Mouse (Mus musculus): ENCODE measurements at regions not wholly inside any gene's neighbourhood (a gene's known extent, or its start where the extent isn't known, plus 50 kb on each side); places are given as distances from the start of the nearest gene placed in this dataset.

- DNase-seq (ENCODE audit: low spot score) (no peak), ATAC-seq (ENCODE audit: low FRiP score) (no peak)
- Histone ChIP-seq H3K4me1 (replicated peaks; ENCODE audit: control insufficient read depth, insufficient read depth, low read length) (no peaks in the 10 kb centered on the region), H3K27ac (ENCODE audit: low read depth, low read length) (no peak overlapping the region), H3K36me3 (ENCODE audit: control insufficient read depth, insufficient read depth, low read length) (no peaks in the 10 kb centered on the region), H3K9me3 (ENCODE audit: control insufficient read depth, low read length) (no peaks in the 10 kb centered on the region), H3K27me3 (ENCODE audit: control insufficient read depth, insufficient read depth, low read length) (no peaks in the 10 kb centered on the region), H3K4me3 (ENCODE audit: low read depth, low read length) (no peak overlapping the region), H3K9ac (ENCODE audit: low read depth, low read length) (no peak overlapping the region), H3K4me2 (replicated peaks; ENCODE audit: low read depth, low read length) (no peak overlapping the region)
- 59% methylated on average over 6 of the region's 6 CpGs for WGBS
These were observed 52.2 kb upstream of the Lclat1 start for GRCm38 (mm10) chr17:73055611-73056010.

DNA sequence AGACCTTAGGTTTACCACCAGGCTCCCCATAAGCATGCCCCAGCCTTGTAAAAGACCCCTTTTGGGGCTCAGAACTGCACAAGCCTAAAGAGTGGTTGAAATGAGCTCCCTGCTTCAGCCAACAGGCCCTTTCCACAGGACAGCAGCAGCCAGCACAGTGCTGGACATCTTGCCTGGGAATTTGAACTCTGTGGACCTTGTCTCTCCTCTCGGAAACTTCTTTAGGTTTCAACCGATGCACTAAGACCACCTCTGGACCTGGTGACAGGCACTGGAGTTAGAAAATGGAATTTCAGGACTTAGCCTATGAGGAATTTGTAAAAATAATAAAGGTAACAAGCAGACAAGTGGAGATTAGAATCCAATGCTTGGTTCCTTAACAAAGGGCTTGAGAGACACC lies 51.2 kb upstream of the Lclat1 start:
- Histone ChIP-seq H3K4me1 (replicated peaks; ENCODE audit: control insufficient read depth, insufficient read depth, low read length) (no peaks in the 10 kb centered on the region), H3K27ac (ENCODE audit: low read depth, low read length) (no peak overlapping the region), H3K36me3 (ENCODE audit: control insufficient read depth, insufficient read depth, low read length) (no peaks in the 10 kb centered on the region), H3K9ac (ENCODE audit: low read depth, low read length) (no peak overlapping the region), H3K4me3 (ENCODE audit: low read depth, low read length) (no peak overlapping the region), H3K4me2 (replicated peaks; ENCODE audit: low read depth, low read length) (no peak overlapping the region), H3K27me3 (ENCODE audit: control insufficient read depth, insufficient read depth, low read length) (no peaks in the 10 kb centered on the region), H3K9me3 (ENCODE audit: control insufficient read depth, low read length) (no peaks in the 10 kb centered on the region)
- WGBS = 80% methylated on average over 2 of the region's 2 CpGs
- ATAC-seq (ENCODE audit: low FRiP score) (no peak), DNase-seq (ENCODE audit: low spot score) (no peak)
